In genomic region chr2:140790363-140790762, GRCm38 (mm10) we compare ENCODE assay signal across 14 mouse cellular contexts.
A peak's percentile ranks its signal among the peaks of the same experiment; 100 is the strongest.
DNase-seq lines count a peak whose midpoint lies in the region; ATAC-seq and TF ChIP-seq lines count a peak whose summit lies in the region.
"Had no signal": no experiment of that assay in that cellular context is flagged by ENCODE, and none has a peak within 500 bp of the region (broad histone marks: within the 10 kb centered on the region; RNA-seq: fewer than 3 reads in every experiment).

No protein-coding gene starts in this region.

- DNase-seq in 3T3-L1 (ENCODE audit: low read depth, low spot score) = peak; percentile 94
- peak; percentile 33 to 44 for DNase-seq in adrenal gland, adult 18-20 months (ENCODE audit: low spot score in 2 of 2)
- no peak for DNase-seq in thymus, postnatal 25 days
- DNase-seq in ovary, postnatal 14 days (ENCODE audit: low spot score) = no peak
- no peak for DNase-seq in right cerebral cortex, adult 18-20 months
- DNase-seq: embryo, embryonic 11 days; gastrocnemius, postnatal 36 days; heart, postnatal 10 days; kidney, adult 11 months; layer of hippocampus, postnatal 36 days had no signal

- no peaks in the 10 kb centered on the region for H3K36me3 ChIP-seq in intestine, postnatal 0 days (ENCODE audit: control insufficient read depth, insufficient read depth)
- H3K36me3 ChIP-seq: forebrain, embryonic 12.5 days had no signal

- no peaks in the 10 kb centered on the region for H3K9me3 ChIP-seq in intestine, postnatal 0 days (ENCODE audit: control insufficient read depth)
- H3K9me3 ChIP-seq: forebrain, embryonic 12.5 days had no signal

- TF ChIP-seq CTCF in intestine, postnatal 0 days (IDR thresholded peaks at IDR 0.05; ENCODE audit: low read depth) = no peak

- no peaks in the 10 kb centered on the region for H3K27me3 ChIP-seq in intestine, postnatal 0 days (replicated peaks; ENCODE audit: control insufficient read depth, insufficient read depth, low read length)
- H3K27me3 ChIP-seq: forebrain, embryonic 12.5 days had no signal

- H3K4me1 ChIP-seq in intestine, postnatal 0 days (replicated peaks; ENCODE audit: control insufficient read depth, insufficient read depth, low read length) = no peaks in the 10 kb centered on the region

- 23% methylated on average over 5 of the region's 5 CpGs for WGBS in intestine, postnatal 0 days

- no peak overlapping the region for H3K9ac ChIP-seq in intestine, postnatal 0 days (ENCODE audit: low read depth, low read length)
- H3K9ac ChIP-seq: forebrain, embryonic 12.5 days had no signal

- H3K4me3 ChIP-seq in intestine, postnatal 0 days (ENCODE audit: low read depth, low read length) = no peak overlapping the region
- H3K4me3 ChIP-seq: forebrain, embryonic 12.5 days had no signal

- ATAC-seq in intestine, postnatal 0 days = peak; percentile 100
- ATAC-seq in megakaryocyte progenitor cell, adult 5-6 weeks (replicated peaks; ENCODE audit: poor library complexity) = peak; percentile 68
- no peak for ATAC-seq in frontal cortex, adult (ENCODE audit: low TSS enrichment)

- no peak overlapping the region for H3K4me2 ChIP-seq in intestine, postnatal 0 days (replicated peaks; ENCODE audit: low read depth)
- H3K4me2 ChIP-seq: forebrain, embryonic 12.5 days had no signal

- H3K27ac ChIP-seq in intestine, postnatal 0 days (ENCODE audit: low read depth, low read length) = no peak overlapping the region
- H3K27ac ChIP-seq: forebrain, embryonic 12.5 days had no signal

Comparison
In these comparisons a context has a peak if more than half of its experiments do, and no peak if none do; other contexts are left out.
1. DNase-seq: peak in 3T3-L1 (single experiment) and adrenal gland, adult 18-20 months (2 of 2); none in thymus, postnatal 25 days (single experiment), ovary, postnatal 14 days (single experiment) and right cerebral cortex, adult 18-20 months (single experiment).